Mouse (Mus musculus): ENCODE data around the gene Pigk. TPM values are rescaled to one million over a fixed set of nuclear protein-coding genes. Genes with fewer than 3 reads are reported as not detected.

Pigk gene
- polyA plus RNA-seq, 1 experiment from 2014 or later = 36.3 TPM

- Histone ChIP-seq H3K9me3 (ENCODE audit: control insufficient read depth, low read length) (no peaks in the 10 kb centered on the region), H3K4me3 (ENCODE audit: low read depth, low read length) (no peak overlapping the region), H3K36me3 (ENCODE audit: control insufficient read depth, insufficient read depth, low read length) (no peaks in the 10 kb centered on the region), H3K4me1 (replicated peaks; ENCODE audit: control insufficient read depth, insufficient read depth, low read length) (no peaks in the 10 kb centered on the region), H3K27me3 (ENCODE audit: control insufficient read depth, insufficient read depth, low read length) (no peaks in the 10 kb centered on the region), H3K4me2 (ENCODE audit: low read depth, low read length, severe bottlenecking) (no peak overlapping the region), H3K9ac (ENCODE audit: low read length) (no peak overlapping the region), H3K27ac (ENCODE audit: low read depth, low read length) (no peak overlapping the region)
- DNase-seq (ENCODE audit: low spot score) (no peak), ATAC-seq (replicated peaks; ENCODE audit: low FRiP score) (no peak)
- WGBS = 71% methylated on average over 10 of the region's 10 CpGs
Observed at GRCm38 (mm10) chr3:153018051-153018450, 304.2 kb downstream of the Pigk start.

GRCm38 (mm10) chr3:153024016-153024415 lies 310.1 kb downstream of the Pigk start:
- Histone ChIP-seq H3K36me3 (ENCODE audit: control insufficient read depth, insufficient read depth, low read length) (no peaks in the 10 kb centered on the region), H3K4me2 (ENCODE audit: low read depth, low read length, severe bottlenecking) (no peak overlapping the region), H3K27me3 (ENCODE audit: control insufficient read depth, insufficient read depth, low read length) (no peaks in the 10 kb centered on the region), H3K4me3 (ENCODE audit: low read depth, low read length) (no peak overlapping the region), H3K4me1 (replicated peaks; ENCODE audit: control insufficient read depth, insufficient read depth, low read length) (no peaks in the 10 kb centered on the region), H3K9ac (ENCODE audit: low read length) (no peak overlapping the region), H3K27ac (ENCODE audit: low read depth, low read length) (no peak overlapping the region), H3K9me3 (ENCODE audit: control insufficient read depth, low read length) (no peaks in the 10 kb centered on the region)
- WGBS = 90% methylated on average over 11 of the region's 11 CpGs
- ATAC-seq (replicated peaks; ENCODE audit: low FRiP score) (no peak), DNase-seq (ENCODE audit: low spot score) (no peak)

Other genes with a start within 250 kb of the Pigk start
- 0.87 and 0.92 TPM in 2 replicates for gene Ak5, start 45.7 kb upstream of the Pigk start, polyA plus RNA-seq (2014; fragmentation: Nextera tagmentation; extraction: Ambion mirVana)